Mouse (Mus musculus) spleen, adult 18-20 months (tissue): ENCODE data around the gene Nsd2.
"Not testable (repeated sequence)": the region's sequence is repeated elsewhere in the genome, so short reads cannot be mapped to it uniquely, and the experiment has no call there.

Experiments used
- DNase-seq, 2 experiments: peaks; one replicate each; pipeline ENCODE4 v3.0.0; 2022; ENCODE audit warnings: mixed read lengths in 2 of 2

The Nsd2 gene

DNA sequence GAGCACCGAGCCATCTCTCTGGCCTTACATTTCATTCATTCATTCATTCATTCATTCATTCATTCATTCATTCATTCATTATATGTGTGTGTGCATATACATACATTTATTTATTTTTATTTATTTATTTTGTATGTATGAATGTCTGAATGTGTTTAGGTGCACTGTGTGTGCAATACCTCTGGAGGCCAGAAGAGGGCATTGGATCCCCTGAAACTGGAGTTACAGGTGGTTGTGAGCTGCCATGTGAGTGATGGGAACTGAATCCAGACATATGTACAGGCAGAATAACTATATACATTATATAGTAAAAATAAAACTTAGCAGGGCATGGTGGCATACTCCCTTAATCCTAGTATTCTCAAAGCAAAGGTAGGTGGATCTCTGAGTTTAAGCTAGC is 32.6 kb downstream of the Nsd2 start:
- no peak for DNase-seq

DNA sequence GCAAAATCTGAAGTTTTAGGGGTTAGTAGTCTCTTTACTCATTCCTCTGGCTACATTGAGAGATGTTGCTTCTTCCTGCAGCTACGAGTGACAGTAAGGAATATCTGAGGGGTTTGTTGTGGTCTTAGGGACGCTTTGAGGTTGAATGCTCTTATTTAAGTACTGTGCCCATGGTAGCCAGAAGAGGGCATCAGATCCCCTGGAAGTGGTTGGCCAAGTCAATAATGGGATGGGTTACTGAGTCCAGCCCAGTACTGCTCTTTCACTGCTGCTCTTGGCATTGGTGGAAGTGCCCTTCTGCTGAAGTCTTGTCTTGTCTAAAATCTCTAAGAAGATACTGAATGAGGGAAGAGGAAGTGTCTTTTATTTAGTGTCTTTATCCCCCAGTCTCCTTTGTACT is 33.5 kb downstream of the Nsd2 start:
- no peak for DNase-seq

DNA sequence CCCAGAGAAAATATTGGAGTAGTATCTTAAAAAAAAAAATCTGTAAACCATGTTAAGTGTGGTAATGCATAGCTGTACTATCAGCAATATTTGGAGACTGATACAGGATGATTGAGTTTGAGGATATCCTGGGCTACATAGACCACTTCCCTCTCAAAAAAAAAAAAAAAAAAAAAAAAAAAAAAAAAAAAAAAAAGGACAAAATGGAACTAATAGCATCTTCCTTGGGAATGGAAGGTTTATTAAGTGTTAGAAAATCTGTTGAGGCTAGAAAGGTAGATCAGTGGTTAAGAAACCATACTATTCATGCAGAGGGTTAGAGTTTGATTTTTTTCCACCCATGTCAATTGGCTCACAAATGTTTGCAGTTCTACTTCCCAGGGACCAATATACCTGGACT is 37.2 kb downstream of the Nsd2 start:
- no peak for DNase-seq

DNA sequence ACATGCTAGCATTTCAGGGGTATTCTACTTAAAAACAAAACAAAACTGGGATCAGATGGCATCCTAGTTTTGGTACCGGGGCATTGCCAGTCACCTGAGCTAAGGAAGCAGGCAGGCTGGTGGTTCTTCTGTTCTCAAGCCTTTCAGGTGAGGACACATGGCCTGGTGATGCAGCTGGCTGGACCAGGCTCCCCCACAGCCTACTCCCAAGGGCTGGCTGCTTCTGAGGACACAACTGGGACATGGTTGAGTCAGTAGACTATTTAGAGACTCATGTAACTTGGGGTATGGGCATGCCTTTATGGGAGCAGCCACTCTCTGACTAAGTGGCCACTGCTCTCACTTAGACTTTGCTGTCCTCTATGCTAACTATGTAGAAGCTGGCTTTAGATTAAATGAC is 54.9 kb downstream of the Nsd2 start:
- no peak for DNase-seq

DNA sequence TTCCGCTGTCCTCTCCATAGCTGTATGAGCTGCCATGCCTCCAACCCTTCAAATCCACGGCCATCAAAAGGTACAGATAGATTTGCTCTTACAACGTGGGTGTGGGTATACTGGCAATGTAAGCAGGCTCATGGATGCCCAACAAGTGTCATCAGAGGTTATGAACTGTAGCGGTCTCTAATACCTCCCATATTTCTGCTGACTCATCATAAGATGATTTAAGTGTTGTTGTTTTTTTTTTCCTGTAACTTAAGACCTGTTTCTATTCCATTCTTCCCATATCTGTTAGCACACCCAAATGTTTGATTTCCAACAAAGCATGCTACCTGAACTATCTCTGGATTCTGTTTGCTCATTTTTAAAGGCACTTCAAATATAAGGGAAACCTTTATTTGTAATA is 60.6 kb downstream of the Nsd2 start:
- DNase-seq: no peak

DNA sequence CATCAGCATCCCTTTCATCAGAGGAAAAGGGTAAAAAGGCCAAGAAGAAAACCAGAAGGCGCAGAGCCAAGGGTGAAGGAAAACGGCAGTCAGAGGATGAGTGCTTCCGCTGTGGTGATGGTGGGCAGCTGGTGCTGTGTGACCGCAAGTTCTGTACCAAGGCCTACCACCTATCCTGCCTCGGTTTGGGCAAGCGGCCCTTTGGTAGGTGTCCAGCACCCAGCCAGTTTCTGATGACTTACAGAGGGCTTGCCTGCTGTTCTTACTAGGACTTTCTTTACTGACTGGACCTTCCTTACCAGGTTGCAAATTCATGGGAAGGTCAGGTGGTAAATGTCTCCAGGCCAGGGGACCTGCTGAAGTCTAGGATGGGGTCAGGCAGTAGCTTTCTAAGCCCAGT is 72.9 kb downstream of the Nsd2 start:
- DNase-seq: no peak

DNA sequence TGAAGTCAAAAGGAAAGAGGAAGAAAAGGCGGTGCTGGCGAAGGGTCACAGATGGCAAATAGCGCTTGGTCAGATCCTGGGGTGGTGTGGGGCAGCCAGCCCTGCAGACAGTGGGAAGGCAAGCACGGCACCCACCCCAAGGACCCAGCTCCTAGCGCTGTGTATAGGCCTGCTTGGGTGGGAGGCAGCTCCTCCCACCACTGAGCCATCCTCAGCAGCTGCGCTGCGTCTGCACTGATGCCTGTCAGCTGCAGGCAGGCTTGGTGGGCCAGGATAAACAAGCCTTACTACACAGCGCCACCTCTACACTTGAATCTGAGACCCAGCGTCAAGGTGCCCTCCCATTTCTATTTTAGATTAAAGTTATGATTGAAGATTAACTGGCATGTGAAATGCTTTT is 74.6 kb downstream of the Nsd2 start:
- no peak for DNase-seq

DNA sequence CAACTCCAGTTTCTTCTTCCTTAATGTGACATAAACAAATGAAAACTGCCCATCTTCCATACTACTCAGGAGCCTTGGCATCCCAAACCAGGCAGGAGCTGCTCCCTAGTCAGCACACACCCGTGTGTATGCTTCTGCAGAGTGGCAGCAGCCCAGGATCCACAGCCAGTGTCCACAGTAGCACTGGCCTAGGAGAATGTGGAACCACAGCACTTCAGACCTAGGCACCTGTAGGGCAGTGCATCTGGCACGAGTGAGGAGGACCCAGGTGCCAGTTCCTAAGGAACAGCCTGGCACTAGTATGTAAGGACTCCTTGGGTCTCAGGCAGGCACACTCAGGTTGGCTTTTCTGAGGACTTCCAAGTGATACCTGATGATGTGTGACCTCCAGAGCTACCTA is 76.6 kb downstream of the Nsd2 start:
- DNase-seq: no peak

DNA sequence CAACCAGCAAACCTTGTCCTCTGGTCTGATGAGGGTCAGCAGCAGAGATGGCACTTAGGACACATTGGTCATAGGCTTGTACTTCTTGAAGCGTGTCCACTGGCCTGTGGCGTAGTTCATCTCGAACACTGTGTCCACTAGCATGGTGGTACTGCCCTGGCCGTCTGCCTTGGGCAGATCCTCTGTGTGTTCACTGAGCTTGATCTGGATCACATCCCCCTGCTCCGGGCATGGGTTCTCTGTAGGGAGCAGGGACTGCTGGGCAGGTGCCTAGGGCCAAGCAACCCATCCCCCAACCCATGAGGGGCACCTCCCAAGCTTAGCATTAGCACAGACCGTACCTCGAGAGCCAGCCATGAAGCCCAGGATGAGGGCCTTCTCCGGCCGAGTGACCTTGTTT is 78.1 kb downstream of the Nsd2 start:
- no peak for DNase-seq

DNA sequence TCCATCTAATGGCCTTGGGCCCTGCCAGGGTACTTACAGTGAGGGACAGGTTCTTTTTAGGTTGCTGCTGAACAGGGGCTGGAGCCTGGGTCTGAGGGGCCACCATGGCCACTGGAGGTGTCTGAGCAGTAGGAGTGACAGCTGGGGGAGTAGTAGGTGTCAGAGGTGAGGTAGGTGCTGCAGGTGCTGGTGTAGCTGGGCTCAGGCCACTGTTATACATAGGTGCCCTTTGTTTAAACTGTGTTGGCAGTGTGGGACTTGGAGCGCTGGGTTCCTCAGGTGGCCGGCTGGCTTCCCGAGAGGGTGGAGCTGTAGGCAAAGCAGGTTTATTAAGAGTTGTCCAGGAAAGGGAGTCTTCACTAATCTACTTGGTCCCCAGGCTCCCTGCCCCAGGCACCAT is 78.7 kb downstream of the Nsd2 start:
- no peak for DNase-seq

DNA sequence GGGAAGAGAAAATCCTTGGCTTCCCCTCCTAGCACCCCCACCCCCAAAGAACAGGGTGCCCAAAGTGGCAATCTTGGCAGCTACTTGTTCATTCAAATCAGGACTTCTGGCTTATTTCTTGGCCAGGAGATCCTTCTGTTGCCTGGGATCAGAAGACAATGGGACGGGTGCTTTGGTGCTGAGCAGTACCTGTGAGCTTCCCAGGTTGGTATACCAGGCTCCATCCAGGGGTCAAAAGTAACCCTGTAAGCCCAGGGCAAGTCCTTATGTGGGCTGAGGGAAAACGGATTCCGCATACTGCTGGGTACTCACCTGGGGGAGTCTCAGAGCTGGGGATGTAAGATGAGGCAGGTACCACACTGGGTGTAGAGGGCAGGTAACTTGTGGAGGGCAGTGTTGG is 79.6 kb downstream of the Nsd2 start:
- DNase-seq: no peak

DNA sequence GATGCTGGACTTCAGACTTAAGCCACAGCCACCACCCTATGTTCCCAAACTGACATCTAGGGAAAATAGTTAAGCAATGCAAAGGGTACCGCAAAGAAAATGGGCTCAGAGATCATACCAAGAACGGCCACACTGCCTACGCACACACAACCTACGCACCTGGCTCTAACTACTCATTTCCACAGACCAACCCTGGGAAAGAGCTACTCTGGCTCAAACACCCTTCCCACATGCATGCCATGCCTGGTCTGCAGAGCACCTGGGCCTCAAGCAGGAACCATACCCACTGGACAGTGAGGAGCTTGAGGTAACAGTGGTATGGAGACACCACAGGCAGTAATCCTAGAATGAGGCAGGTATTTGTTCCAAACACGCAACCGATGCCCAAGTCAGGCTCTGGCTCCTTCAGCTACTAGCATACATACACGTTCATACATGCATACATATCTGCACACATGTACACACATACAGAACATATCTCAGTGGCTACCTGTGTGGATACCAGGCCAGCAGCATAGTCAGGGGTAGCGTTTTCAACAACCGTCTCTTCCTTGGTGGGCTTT is 80.3 kb downstream of the Nsd2 start:
- DNase-seq: no peak

DNA sequence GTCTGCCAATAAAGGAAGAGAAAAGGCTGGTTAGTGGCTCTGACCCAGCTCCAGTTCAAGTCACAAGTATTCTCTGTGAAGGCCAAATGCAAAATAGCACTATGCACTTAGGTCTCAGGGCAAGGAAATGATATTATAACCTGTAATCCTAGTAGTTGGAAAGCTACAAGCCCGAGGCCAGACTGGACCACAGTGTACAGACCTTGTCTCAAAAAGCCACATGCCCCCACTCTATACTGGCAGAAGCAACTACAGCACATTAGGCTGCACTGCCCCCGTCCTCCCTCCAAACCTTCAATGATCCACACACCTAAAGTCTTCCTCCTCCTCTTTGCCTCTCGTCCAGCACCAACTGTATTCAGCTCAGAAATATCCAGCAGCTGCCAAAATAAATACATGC is 80.8 kb downstream of the Nsd2 start:
- no peak for DNase-seq

DNA sequence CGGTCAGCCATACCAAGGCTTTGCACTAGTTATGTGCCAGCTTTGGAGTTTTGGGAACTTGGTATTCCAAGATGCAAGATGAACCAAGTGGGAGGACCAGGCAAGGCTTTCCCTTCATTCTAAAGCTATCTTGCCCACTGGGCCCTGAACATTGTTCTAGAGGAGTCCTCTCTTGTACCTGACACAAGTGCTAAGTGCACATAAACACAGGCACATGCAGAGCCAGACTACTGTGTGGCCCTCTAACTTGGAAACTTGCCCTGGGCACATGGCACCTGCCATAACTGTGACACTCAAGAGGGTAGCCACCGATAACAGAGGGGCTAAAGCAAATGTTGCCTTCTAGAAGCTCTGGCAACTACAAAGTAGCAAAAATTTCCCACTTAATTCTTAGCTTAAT is 82.2 kb downstream of the Nsd2 start:
- DNase-seq: no peak

DNA sequence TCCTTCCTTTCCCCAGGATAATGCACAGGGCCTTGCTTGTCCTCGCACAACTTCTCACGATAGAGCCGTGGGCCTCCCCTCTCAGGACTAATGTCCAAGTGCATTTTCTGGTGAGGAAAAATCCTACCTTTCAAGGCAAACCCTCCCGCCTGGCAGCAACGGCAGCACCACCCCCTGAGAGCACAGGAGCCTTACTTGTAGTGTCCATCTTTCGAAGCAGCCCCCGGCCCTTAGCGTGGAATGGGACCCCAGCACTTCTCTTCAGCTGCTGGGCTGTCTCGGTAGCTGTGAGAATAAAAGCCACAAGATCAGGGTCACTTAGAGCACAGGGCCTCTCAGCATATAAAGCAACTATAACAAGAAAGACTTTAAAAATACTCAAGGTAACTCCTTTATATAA is 82.7 kb downstream of the Nsd2 start:
- no peak for DNase-seq

DNA sequence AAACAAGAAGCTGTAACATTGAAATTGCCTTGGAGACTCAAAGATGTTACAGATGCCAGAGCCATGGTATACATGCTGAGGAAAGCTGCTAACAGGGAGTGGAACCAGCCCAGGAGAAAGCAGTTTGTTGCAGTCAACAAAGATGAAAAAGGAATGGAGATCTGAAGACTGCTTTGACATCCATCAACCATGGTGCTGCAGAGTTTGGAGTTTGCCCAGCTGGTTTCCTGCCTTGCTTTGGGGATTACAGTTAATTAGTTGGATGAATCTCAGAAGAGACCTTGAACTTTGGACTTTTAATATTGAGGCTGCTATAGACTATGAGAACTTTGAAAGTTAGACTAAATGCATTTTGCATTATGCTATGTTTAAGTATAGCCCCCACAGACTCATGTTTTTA is 94.5 kb downstream of the Nsd2 start:
- not testable (repeated sequence) for DNase-seq

DNA sequence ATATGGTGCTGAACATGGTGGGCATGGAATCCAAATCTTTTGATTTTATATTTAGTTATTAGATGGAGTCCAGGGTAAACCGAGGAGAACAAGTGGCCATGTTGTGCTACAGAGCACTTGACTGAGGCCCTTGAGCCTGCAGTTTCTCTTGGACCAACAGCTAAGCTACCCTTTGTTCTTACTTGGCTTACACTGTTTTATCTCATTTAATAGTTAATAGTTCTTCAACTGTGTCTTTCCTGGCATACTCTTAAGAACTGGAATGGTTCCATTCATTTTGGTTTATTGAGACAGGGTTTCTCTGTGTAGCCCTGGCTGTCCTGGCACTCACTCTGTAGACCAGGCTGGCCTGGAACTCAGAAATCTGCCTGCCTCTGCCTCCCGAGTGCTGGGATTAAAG is 96.1 kb downstream of the Nsd2 start:
- DNase-seq: not testable (repeated sequence)

DNA sequence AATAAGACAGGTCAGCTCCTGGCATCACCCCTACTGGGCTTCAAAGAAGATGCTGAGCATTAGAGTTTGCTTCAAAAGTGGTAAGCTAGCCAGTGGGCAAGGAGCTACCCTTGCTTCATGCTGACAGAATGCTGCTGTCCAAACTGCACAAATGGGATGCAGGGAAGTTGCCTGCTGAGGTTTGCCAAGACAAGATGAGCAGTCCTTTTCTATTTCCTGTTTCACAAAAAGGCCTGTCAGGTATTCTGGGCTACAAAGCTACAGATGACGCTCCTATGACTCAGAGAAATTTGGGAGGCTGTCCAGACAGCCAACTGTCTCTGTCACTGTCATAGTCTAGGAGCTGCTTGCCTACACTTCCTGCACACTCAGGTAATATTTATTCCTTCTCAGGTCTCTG is 98.9 kb downstream of the Nsd2 start:
- no peak for DNase-seq

DNA sequence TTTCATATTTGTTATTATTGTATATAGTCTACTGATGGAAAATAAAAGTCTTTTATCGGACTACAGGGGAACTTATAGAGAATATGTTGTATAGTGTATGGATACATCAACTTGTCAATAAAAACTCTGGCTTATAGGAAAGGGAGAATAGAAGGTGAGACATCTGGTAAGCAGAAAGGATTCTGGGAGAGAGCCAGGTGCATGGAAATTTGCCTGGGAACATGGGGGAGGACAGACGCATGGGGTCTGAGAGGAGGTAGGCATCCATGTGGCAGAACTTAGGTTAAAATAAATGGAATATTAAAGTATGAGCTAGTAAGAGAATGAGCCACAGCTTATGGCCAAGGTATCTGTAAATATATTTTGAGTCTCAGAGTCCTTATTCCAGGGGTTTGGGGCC is 99.5 kb downstream of the Nsd2 start:
- DNase-seq: no peak

DNA sequence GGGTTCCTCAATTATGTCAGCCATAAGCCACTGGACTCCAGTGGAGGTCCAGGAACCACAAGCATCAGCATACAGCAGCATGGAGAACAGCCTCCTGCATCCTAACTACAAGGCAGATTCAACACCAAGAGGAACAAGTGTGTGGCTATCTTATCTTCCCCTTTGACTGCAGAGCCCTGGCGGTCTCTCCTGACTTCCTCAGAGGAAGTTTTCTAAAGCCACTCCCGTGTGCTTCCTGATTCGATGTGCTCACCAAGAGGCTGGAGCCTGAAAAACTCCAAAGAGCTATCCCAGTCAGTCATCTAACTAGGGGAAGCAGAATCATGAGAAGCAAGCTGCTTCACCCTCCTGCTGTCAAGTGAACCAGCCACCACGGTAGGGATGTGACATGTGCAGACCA is 100.4 kb downstream of the Nsd2 start:
- no peak for DNase-seq

DNA sequence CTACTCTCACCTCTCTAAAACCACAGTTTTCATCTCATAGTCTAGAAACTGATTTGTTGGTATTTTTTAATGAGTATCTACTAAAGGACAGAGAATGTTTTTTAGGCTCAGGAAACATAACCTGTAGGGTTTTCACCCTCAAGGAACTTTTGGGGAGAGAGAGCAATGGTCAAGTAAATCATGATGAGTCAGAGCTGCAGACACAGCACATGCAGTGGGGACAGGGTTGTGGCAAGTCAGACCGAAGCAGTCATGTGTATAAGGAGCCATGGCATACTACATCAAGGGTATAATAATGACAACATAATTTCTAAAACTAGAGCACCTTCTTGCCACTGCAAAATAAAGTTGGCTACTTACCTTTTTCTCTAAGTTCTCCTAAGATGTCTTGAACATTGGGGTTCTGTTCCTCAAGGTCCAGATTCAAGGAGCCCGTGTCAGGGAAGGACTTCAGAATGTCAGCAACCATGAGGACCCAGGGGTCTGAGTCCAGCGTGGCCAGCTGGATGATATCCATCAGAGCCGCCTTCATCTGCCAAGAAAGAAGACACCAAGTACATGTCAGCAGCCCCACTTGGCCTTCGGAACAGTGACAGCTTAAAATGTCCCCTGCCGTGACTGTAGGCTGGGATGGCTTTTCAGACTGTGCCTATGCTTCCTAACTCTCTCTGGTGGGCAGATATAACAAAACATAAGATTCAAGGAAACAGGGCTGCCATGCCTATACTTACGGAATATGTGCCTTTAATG is 101.1 kb downstream of the Nsd2 start:
- no peak for DNase-seq

DNA sequence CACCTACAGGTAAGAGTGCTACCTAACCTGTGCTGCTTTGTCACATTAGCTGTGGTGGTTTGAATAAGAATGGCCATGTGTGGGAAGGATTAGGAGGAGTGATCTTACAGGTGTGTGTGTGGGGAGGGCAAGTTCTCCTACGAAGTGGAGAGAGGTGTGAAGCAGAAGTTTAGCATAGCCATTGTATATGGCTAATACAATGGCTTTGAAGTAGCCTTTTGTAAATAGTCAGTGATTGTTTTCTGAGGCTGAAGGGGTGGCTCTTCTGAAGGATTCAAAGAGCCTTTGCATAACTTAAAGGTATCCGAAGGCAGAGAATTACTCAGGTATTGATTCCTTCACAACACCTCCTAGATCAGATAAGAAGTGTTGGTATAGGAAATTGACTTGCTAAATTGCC is 102.0 kb downstream of the Nsd2 start:
- no peak for DNase-seq

DNA sequence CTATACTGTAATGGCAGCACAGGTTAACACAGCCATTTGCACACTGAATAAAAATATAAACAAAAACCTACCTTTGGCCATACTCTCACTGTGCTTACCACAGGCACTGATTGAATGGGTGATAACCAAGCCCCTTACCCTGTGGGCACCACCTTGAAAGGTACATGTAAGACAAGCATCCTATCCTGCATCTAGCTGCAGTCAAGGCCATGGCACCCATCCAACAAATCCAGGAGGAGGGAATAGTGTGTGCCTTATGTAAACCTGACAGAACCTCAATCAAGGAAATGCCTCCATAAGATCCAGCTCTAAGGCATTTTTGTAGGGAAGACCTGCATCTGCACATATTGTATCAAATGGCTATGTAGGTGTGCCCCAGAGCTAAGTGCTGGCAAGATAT is 105.6 kb downstream of the Nsd2 start:
- DNase-seq: no peak

DNA sequence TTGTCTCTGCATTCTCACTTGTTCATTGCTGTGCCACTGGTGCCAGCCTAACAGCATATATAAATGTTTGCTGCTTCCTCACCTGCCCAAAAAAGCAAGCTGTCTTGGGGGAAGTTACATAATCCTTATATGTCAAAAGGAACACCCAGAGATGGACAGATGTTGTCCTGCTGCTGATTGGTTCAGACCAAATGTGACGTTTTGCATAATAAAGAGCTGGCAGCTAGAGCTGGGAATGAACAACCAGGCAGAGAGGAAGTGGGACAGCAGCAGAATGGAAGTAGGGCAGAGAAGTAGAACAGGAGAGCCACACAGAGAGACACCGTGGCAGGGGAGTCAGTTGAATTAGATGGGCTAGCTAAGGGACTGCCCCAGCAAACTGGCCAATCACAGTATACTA is 111.9 kb downstream of the Nsd2 start:
- DNase-seq: no peak

DNA sequence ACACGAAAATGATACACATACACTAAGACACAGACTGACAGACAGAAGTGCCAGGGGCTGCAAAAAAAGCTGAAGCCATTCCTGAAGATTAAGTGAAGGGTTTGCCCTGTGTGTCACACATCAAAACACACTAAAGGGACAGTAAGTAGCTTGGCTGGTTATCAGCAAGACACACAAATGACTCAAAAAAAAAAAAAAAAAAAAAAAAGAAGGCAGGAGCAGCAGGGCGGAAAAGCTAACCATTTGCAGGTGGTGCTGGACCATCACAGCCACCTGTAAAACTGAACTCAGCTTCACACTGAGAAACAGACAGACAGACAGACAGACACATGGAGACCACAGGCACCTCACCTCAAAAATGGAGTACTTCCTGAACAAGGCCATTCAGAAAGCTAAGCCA is 113.6 kb downstream of the Nsd2 start:
- no peak for DNase-seq
